Mouse (Mus musculus): ENCODE results near the gene Nmnat2. TPM values are rescaled to one million over a fixed set of nuclear protein-coding genes. Genes with fewer than 3 reads are reported as not detected.

Gene Nmnat2
- total and polyA plus RNA-seq, 2 experiments, result 0.18 to 0.23 TPM

GRCm38 (mm10) chr1:153013541-153014288 lies 58.9 kb downstream of the Nmnat2 start:
- no peaks in the 10 kb centered on the region for H3K27me3 ChIP-seq (ENCODE audit: control insufficient read depth, insufficient read depth, low read length)
- H3K4me3 ChIP-seq (ENCODE audit: insufficient read depth, low read depth, low read length), result no peak overlapping the region
- no peaks in the 10 kb centered on the region for H3K79me2 ChIP-seq (ENCODE audit: control insufficient read depth, insufficient read depth, low read length)
- H3K9ac ChIP-seq (ENCODE audit: low read depth, low read length), result no peak overlapping the region
- no peaks in the 10 kb centered on the region for H3K36me3 ChIP-seq (ENCODE audit: control insufficient read depth, insufficient read depth, low read length)
- TF ChIP-seq CTCF (IDR thresholded peaks at IDR 0.05; ENCODE audit: low read depth, low read length) (no peak), POLR2A (IDR thresholded peaks at IDR 0.05; ENCODE audit: extremely low read depth, insufficient read depth, low read length) (no peak)
- DNase-seq (ENCODE audit: extremely low read depth, low read depth, low spot score), result no peak
- no peaks in the 10 kb centered on the region for H3K4me1 ChIP-seq (ENCODE audit: control insufficient read depth, insufficient read depth, low read length)
- H3K27ac ChIP-seq (replicated peaks; ENCODE audit: insufficient read depth, low read depth, low read length), result no peak overlapping the region
- 65% methylated on average over 2 of the region's 2 CpGs for WGBS

DNA sequence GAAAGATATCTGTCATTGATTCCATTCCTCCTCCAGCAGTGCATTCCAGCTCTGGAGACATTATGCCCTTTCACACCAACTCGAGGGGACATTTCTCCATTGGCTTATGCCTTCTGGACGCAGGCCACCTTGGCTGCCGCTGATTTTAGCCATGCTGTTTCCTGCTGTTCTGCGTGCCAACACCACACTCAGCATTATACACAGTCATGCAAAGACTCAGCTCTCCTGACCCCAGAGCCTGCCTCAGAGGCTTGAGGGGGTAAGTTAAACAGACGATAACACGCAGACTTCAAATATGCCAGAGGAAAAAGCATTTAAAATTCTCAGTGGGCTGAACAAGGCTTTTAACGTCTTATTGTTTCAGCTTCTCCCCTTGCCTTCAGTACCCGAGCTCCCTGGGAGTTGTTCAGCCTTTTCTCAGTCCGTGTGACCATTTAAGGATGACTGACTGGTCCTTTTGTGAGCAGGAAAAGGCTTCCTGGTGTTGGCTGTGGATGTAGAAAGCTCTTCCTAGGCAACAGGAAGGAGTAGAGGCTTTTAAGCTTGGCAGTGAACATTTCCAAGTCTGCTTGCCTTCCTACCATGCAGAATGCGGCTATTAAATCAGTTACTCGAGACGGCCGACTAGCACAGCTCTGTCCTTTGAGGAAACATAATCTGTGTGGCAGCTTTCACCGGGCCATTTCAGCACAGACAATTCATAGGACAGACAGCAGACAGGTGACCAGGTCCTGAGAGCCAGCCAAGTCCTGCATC lies 59.8 kb downstream of the Nmnat2 start:
- no peak overlapping the region for H3K9ac ChIP-seq (ENCODE audit: low read depth, low read length)
- TF ChIP-seq POLR2A (IDR thresholded peaks at IDR 0.05; ENCODE audit: extremely low read depth, insufficient read depth, low read length) (no peak), CTCF (IDR thresholded peaks at IDR 0.05; ENCODE audit: low read depth, low read length) (no peak)
- H3K4me1 ChIP-seq (ENCODE audit: control insufficient read depth, insufficient read depth, low read length), result no peaks in the 10 kb centered on the region
- H3K36me3 ChIP-seq (ENCODE audit: control insufficient read depth, insufficient read depth, low read length), result no peaks in the 10 kb centered on the region
- 53% methylated on average over 14 of the region's 14 CpGs for WGBS
- DNase-seq (ENCODE audit: extremely low read depth, low read depth, low spot score), result peak; percentile 26
- H3K27ac ChIP-seq (replicated peaks; ENCODE audit: insufficient read depth, low read depth, low read length), result peak overlapping the region; percentile 5
- H3K27me3 ChIP-seq (ENCODE audit: control insufficient read depth, insufficient read depth, low read length), result no peaks in the 10 kb centered on the region
- H3K79me2 ChIP-seq (ENCODE audit: control insufficient read depth, insufficient read depth, low read length), result no peaks in the 10 kb centered on the region
- H3K4me3 ChIP-seq (ENCODE audit: insufficient read depth, low read depth, low read length), result no peak overlapping the region

- H3K4me1 ChIP-seq (ENCODE audit: control insufficient read depth, insufficient read depth, low read length), result no peaks in the 10 kb centered on the region
- no peaks in the 10 kb centered on the region for H3K27me3 ChIP-seq (ENCODE audit: control insufficient read depth, insufficient read depth, low read length)
- DNase-seq (ENCODE audit: extremely low read depth, low read depth, low spot score), result no peak
- H3K9ac ChIP-seq (ENCODE audit: low read depth, low read length), result no peak overlapping the region
- TF ChIP-seq CTCF (IDR thresholded peaks at IDR 0.05; ENCODE audit: low read depth, low read length) (no peak), POLR2A (IDR thresholded peaks at IDR 0.05; ENCODE audit: extremely low read depth, insufficient read depth, low read length) (no peak)
- no peaks in the 10 kb centered on the region for H3K79me2 ChIP-seq (ENCODE audit: control insufficient read depth, insufficient read depth, low read length)
- 78% methylated on average over 11 of the region's 11 CpGs for WGBS
- H3K27ac ChIP-seq (replicated peaks; ENCODE audit: insufficient read depth, low read depth, low read length), result no peak overlapping the region
- no peak overlapping the region for H3K4me3 ChIP-seq (ENCODE audit: insufficient read depth, low read depth, low read length)
- no peaks in the 10 kb centered on the region for H3K36me3 ChIP-seq (ENCODE audit: control insufficient read depth, insufficient read depth, low read length)
These were observed 61.8 kb downstream of the Nmnat2 start for GRCm38 (mm10) chr1:153016465-153017163.

GRCm38 (mm10) chr1:153019128-153019527 lies 64.3 kb downstream of the Nmnat2 start:
- H3K4me3 ChIP-seq (ENCODE audit: insufficient read depth, low read depth, low read length), result no peak overlapping the region
- TF ChIP-seq CTCF (IDR thresholded peaks at IDR 0.05; ENCODE audit: low read depth, low read length) (no peak), POLR2A (IDR thresholded peaks at IDR 0.05; ENCODE audit: extremely low read depth, insufficient read depth, low read length) (no peak)
- no peak overlapping the region for H3K9ac ChIP-seq (ENCODE audit: low read depth, low read length)
- DNase-seq (ENCODE audit: extremely low read depth, low read depth, low spot score), result no peak
- no peaks in the 10 kb centered on the region for H3K36me3 ChIP-seq (ENCODE audit: control insufficient read depth, insufficient read depth, low read length)
- H3K4me1 ChIP-seq (ENCODE audit: control insufficient read depth, insufficient read depth, low read length), result no peaks in the 10 kb centered on the region
- no peaks in the 10 kb centered on the region for H3K27me3 ChIP-seq (ENCODE audit: control insufficient read depth, insufficient read depth, low read length)
- H3K27ac ChIP-seq (replicated peaks; ENCODE audit: insufficient read depth, low read depth, low read length), result no peak overlapping the region
- 100% methylated on average over 1 of the region's 1 CpGs for WGBS
- H3K79me2 ChIP-seq (ENCODE audit: control insufficient read depth, insufficient read depth, low read length), result no peaks in the 10 kb centered on the region

- no peaks in the 10 kb centered on the region for H3K4me1 ChIP-seq (ENCODE audit: control insufficient read depth, insufficient read depth, low read length)
- DNase-seq (ENCODE audit: extremely low read depth, low read depth, low spot score), result no peak
These were observed 64.8 kb downstream of the Nmnat2 start for GRCm38 (mm10) chr1:153019623-153020022.

More at GRCm38 (mm10) chr1:153019623-153020022, 64.8 kb downstream of the Nmnat2 start:
- no peaks in the 10 kb centered on the region for H3K79me2 ChIP-seq (ENCODE audit: control insufficient read depth, insufficient read depth, low read length)
- H3K36me3 ChIP-seq (ENCODE audit: control insufficient read depth, insufficient read depth, low read length), result no peaks in the 10 kb centered on the region
- H3K4me3 ChIP-seq (ENCODE audit: insufficient read depth, low read depth, low read length), result no peak overlapping the region
- WGBS, result 82% methylated on average over 3 of the region's 3 CpGs
- no peaks in the 10 kb centered on the region for H3K27me3 ChIP-seq (ENCODE audit: control insufficient read depth, insufficient read depth, low read length)
- TF ChIP-seq POLR2A (IDR thresholded peaks at IDR 0.05; ENCODE audit: extremely low read depth, insufficient read depth, low read length) (no peak), CTCF (IDR thresholded peaks at IDR 0.05; ENCODE audit: low read depth, low read length) (no peak)
- no peak overlapping the region for H3K27ac ChIP-seq (replicated peaks; ENCODE audit: insufficient read depth, low read depth, low read length)
- H3K9ac ChIP-seq (ENCODE audit: low read depth, low read length), result no peak overlapping the region

Measured in liver, adult 2 months (tissue).